Mouse (Mus musculus) kidney, postnatal 0 days (tissue): ENCODE results near the gene Cdh4. TPM values are rescaled to one million over a fixed set of nuclear protein-coding genes. Genes with fewer than 3 reads are reported as not detected.

Experiments used
- ATAC-seq: fragments of 200-750 bp; cut with Nextera tagmentation; replicated peaks from 2 replicates; pipeline ENCODE4 v1.8.0; 2017; ENCODE audit warnings: low read depth, moderate number of reproducible peaks, moderate TSS enrichment, moderate library complexity; ENCODE audit not compliant: low FRiP score
- DNase-seq: peaks from one replicate; pipeline ENCODE4 v3.0.0-alpha.2; 2016; ENCODE audit warnings: low spot score
- H3K27ac ChIP-seq: fragments of 300-500 bp; sonication (generic); 2 replicates; pipeline ENCODE4 v1.5.1; 2014; ENCODE audit warnings: mild to moderate bottlenecking
- H3K27me3 ChIP-seq: fragments of 300-500 bp; sonication (generic); 2 replicates; pipeline ENCODE4 v1.6.1; 2014; ENCODE audit warnings: low read length, mixed read lengths; ENCODE audit not compliant: insufficient read depth
- H3K36me3 ChIP-seq: fragments of 300-500 bp; sonication (generic); 2 replicates; pipeline ENCODE4 v1.6.1; 2014; ENCODE audit warnings: low read length, mixed read lengths; ENCODE audit not compliant: insufficient read depth
- H3K4me1 ChIP-seq: fragments of 300-500 bp; sonication (generic); replicated peaks from 2 replicates; pipeline ENCODE4 v1.6.1; 2014; ENCODE audit warnings: antibody characterized with exemption, low read length, mixed read lengths; ENCODE audit not compliant: insufficient read depth
- H3K4me2 ChIP-seq: fragments of 300-500 bp; sonication (generic); 2 replicates; pipeline ENCODE4 v1.6.1; 2014; ENCODE audit warnings: mild to moderate bottlenecking, low read length, moderate library complexity, mixed read lengths
- H3K4me3 ChIP-seq: fragments of 300-500 bp; sonication (generic); replicated peaks from 2 replicates; pipeline ENCODE4 v1.5.1; 2014; ENCODE audit warnings: low read depth, low read length
- H3K9ac ChIP-seq: fragments of 300-500 bp; sonication (generic); 2 replicates; pipeline ENCODE4 v1.6.1; 2014; ENCODE audit warnings: low read depth, low read length
- H3K9me3 ChIP-seq: fragments of 300-500 bp; sonication (generic); replicated peaks from 2 replicates; pipeline ENCODE4 v1.6.1; 2016; ENCODE audit warnings: low read length, inconsistent platforms, mixed read lengths
- CTCF ChIP-seq: IDR thresholded peaks from 2 replicates; pipeline ENCODE4 v1.5.1; 2016; ENCODE audit warnings: antibody characterized with exemption, low read depth, mild to moderate bottlenecking, moderate library complexity
- WGBS: fragments of 180-500 bp; shearing (Covaris S2); extraction: QIAGEN DNeasy Blood & Tissue Kit; methylation state at CpG from one replicate; pipeline ENCODE4 v1.1.7; 2014; 5-methylcytosine and 5-hydroxymethylcytosine counted together
- polyA plus RNA-seq: library from polyadenylated mRNA; unstranded; fragments of >200 nt; fragmentation: Nextera tagmentation; extraction: Ambion mirVana; gene quantifications from 2 replicates; pipeline ENCODE4 v1.2.1, GENCODE M21; 2015

Cdh4 gene
- polyA plus RNA-seq, 1 experiment from 2014 or later = 11.5 TPM

DNA sequence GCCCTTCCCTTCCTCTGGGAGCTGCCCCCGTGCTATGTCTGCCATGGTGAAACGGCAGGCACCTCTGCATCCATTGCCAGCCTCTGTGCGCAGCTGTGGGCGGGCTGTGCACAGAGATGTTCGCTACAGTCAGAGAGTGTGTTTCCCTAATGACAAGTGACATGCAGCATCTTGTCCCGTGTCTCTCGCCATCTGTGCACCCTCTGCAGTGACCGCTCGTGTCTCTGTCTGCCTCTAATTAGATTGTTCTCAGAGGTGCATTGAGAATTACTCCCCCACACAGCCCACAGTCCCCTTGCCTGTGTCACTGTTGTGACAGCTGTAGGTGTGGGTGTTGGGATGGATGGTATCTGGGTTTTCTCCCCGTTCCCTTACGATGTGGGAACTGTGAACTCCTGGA, 410.6 kb downstream of the Cdh4 start:
- Histone ChIP-seq H3K4me2 (no peak overlapping the region), H3K27ac (no peak overlapping the region), H3K9ac (no peak overlapping the region), H3K9me3 (no peaks in the 10 kb centered on the region), H3K36me3 (no peaks in the 10 kb centered on the region), H3K27me3 (no peaks in the 10 kb centered on the region), H3K4me3 (no peak overlapping the region), H3K4me1 (no peaks in the 10 kb centered on the region)
- WGBS = 45% methylated on average over 11 of the region's 11 CpGs
- no peak; the same call in 1 of the 2 replicates for ATAC-seq
- peak; percentile 25 for DNase-seq
- TF ChIP-seq CTCF = no peak

GRCm38 (mm10) chr2:179853892-179854291, 411.7 kb downstream of the Cdh4 start:
- ATAC-seq (no peak), DNase-seq (no peak)
- TF ChIP-seq CTCF = no peak
- H3K4me1 ChIP-seq = no peaks in the 10 kb centered on the region
- no peak overlapping the region for H3K27ac ChIP-seq
- 71% methylated on average over 10 of the region's 10 CpGs for whole genome bisulfite sequencing
- H3K9ac ChIP-seq = no peak overlapping the region
- no peaks in the 10 kb centered on the region for H3K27me3 ChIP-seq
- H3K9me3 ChIP-seq = no peaks in the 10 kb centered on the region
- H3K36me3 ChIP-seq = no peaks in the 10 kb centered on the region
- no peak overlapping the region for H3K4me2 ChIP-seq
- no peak overlapping the region for H3K4me3 ChIP-seq

DNA sequence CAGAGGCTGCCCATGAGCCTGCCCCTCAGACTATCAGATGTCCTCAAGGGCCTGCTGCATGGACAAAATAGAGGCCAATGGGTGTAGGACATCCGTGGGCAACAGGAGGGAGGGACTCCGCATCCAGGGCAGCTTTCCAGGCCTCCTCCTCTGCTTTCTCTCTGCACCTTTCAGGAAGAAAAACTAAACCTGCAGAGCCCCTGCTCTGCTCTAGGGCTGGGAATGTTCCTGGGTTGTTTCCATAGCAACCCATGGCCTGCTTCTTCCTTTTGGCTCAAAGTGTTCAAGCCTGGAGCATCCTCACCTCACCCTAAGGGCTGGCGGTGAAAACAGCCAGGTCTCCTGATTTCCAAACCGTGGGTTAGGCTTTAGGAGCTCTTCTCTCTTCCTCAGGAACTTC, 414.9 kb downstream of the Cdh4 start:
- Histone ChIP-seq H3K9me3 (no peaks in the 10 kb centered on the region), H3K4me3 (no peak overlapping the region), H3K36me3 (no peaks in the 10 kb centered on the region), H3K4me2 (no peak overlapping the region), H3K4me1 (no peaks in the 10 kb centered on the region), H3K9ac (no peak overlapping the region), H3K27me3 (no peaks in the 10 kb centered on the region), H3K27ac (no peak overlapping the region)
- 53% methylated on average over 4 of the region's 4 CpGs for WGBS
- no peak for TF ChIP-seq CTCF
- DNase-seq (no peak), ATAC-seq (no peak)

- no peaks in the 10 kb centered on the region for H3K27me3 ChIP-seq
- no peak overlapping the region for H3K27ac ChIP-seq
- TF ChIP-seq CTCF = no peak
- no peaks in the 10 kb centered on the region for H3K36me3 ChIP-seq
- no peak for DNase-seq
- H3K4me3 ChIP-seq = no peak overlapping the region
- no peak overlapping the region for H3K4me2 ChIP-seq
- H3K4me1 ChIP-seq = no peaks in the 10 kb centered on the region
- 76% methylated on average over 3 of the region's 3 CpGs for WGBS
- H3K9ac ChIP-seq = no peak overlapping the region
- ATAC-seq = no peak
- H3K9me3 ChIP-seq = no peaks in the 10 kb centered on the region
These were observed 420.4 kb downstream of the Cdh4 start for GRCm38 (mm10) chr2:179862676-179863075.

GRCm38 (mm10) chr2:179863266-179863665, 421.0 kb downstream of the Cdh4 start:
- DNase-seq = no peak
- Histone ChIP-seq H3K27ac (no peak overlapping the region), H3K4me1 (no peaks in the 10 kb centered on the region), H3K36me3 (no peaks in the 10 kb centered on the region), H3K4me2 (no peak overlapping the region), H3K27me3 (no peaks in the 10 kb centered on the region), H3K9me3 (no peaks in the 10 kb centered on the region), H3K4me3 (no peak overlapping the region), H3K9ac (no peak overlapping the region)
- no peak for ATAC-seq
- WGBS = 70% methylated on average over 3 of the region's 3 CpGs
- peak; percentile 67 for TF ChIP-seq CTCF

DNA sequence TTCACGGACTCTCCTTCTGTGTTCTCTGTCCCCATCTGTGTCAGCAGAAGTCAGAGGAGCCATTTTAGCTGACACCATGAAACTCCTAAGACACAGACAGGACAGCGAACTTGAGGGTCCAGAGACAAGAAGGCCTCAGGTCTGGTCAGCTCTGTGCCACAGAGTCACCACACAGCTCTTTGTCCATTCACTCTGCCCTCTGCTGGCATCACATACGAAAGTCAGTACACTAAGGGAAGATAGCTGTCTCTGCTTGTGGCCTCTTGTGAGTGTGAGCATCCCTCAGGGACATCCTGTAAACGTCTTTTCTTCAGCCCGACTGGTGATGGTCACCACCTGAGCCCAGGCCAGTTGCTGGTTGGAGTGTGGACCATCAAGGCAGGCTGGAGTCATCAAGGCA, 422.9 kb downstream of the Cdh4 start:
- no peak overlapping the region for H3K27ac ChIP-seq
- H3K4me2 ChIP-seq = no peak overlapping the region
- no peaks in the 10 kb centered on the region for H3K9me3 ChIP-seq
- H3K4me3 ChIP-seq = no peak overlapping the region
- peak; percentile 58 for TF ChIP-seq CTCF
- WGBS = 73% methylated on average over 5 of the region's 5 CpGs
- H3K27me3 ChIP-seq = no peaks in the 10 kb centered on the region
- H3K9ac ChIP-seq = no peak overlapping the region
- DNase-seq = peak; percentile 31
- no peaks in the 10 kb centered on the region for H3K36me3 ChIP-seq
- ATAC-seq = no peak
- H3K4me1 ChIP-seq = no peaks in the 10 kb centered on the region

DNA sequence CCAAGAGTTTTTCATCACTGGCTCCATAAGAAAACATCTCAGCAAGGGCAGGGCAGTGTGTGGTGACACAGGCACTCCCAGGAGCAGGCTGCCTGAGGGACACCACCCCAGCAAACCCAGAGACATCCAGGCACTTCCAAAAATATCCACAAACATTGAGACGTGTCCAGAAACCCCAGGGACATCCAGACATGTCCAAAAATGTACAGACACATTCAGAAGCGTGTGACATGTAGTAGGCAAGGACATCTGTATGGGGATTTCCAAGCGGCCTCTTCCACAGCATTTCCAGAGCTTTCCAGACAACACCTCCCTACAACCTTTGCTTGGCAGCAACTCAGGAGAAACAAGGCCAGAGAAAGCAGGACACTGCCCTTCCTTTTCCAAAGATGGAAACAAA, 425.4 kb downstream of the Cdh4 start:
- TF ChIP-seq CTCF = no peak
- ATAC-seq (no peak), DNase-seq (no peak)
- Histone ChIP-seq H3K4me2 (no peak overlapping the region), H3K9me3 (no peaks in the 10 kb centered on the region), H3K4me3 (no peak overlapping the region), H3K9ac (no peak overlapping the region), H3K36me3 (no peaks in the 10 kb centered on the region), H3K27ac (no peak overlapping the region), H3K4me1 (no peaks in the 10 kb centered on the region), H3K27me3 (no peaks in the 10 kb centered on the region)
- WGBS = 72% methylated on average over 3 of the region's 3 CpGs
